Mouse (Mus musculus) embryonic fibroblast, embryonic 13.5 days (primary cell): ENCODE results near the gene Prr7.

Experiments used
- CTCF ChIP-seq: IDR thresholded peaks from 2 replicates; pipeline ENCODE4 v1.5.1; 2011; ENCODE audit warnings: mild to moderate bottlenecking, control low read depth, low read length, moderate library complexity, borderline replicate concordance; ENCODE audit not compliant: insufficient read depth
- POLR2A ChIP-seq: IDR thresholded peaks from 2 replicates; pipeline ENCODE4 v1.6.1; 2011; ENCODE audit warnings: low read depth, mild to moderate bottlenecking, control low read depth, low read length, moderate library complexity

- TF ChIP-seq CTCF (no peak), POLR2A (no peak)
These were observed 12.8 kb upstream of the Prr7 start for GRCm38 (mm10) chr13:55451296-55451695.
